Mouse (Mus musculus) NIH3T3 (cell line): ENCODE data around the gene Eif4g1.

Source experiments
- DNase-seq: peaks from one replicate; pipeline ENCODE4 v3.0.0-alpha.2; 2012; ENCODE audit warnings: low read depth

Gene Eif4g1

GRCm38 (mm10) chr16:20726384-20726783, 58.3 kb downstream of the Eif4g1 start:
- peak; percentile 77 for DNase-seq

GRCm38 (mm10) chr16:20730293-20730711, 62.2 kb downstream of the Eif4g1 start:
- DNase-seq = peak; percentile 21

GRCm38 (mm10) chr16:20731688-20732087, 63.6 kb downstream of the Eif4g1 start:
- DNase-seq = no peak

- peak; percentile 53 for DNase-seq
Measured at GRCm38 (mm10) chr16:20732251-20732924, 64.3 kb downstream of the Eif4g1 start.

GRCm38 (mm10) chr16:20732925-20733730, 65.0 kb downstream of the Eif4g1 start, which contains the start of gene Chrd:
TSS of gene Chrd (plus strand) at chr16:20733127.
- DNase-seq = peak; percentile 84

- no peak for DNase-seq
Measured at GRCm38 (mm10) chr16:20733731-20734730, 65.9 kb downstream of the Eif4g1 start, which contains the start of gene Thpo. TSS of gene Thpo (minus strand) at chr16:20734511.

- DNase-seq = no peak
Measured at GRCm38 (mm10) chr16:20735651-20736050, 67.5 kb downstream of the Eif4g1 start.

GRCm38 (mm10) chr16:20736168-20736567, 68.1 kb downstream of the Eif4g1 start:
- no peak for DNase-seq

GRCm38 (mm10) chr16:20736823-20737222, 68.7 kb downstream of the Eif4g1 start:
- no peak for DNase-seq

GRCm38 (mm10) chr16:20739845-20740244, 71.7 kb downstream of the Eif4g1 start:
- DNase-seq = no peak
